Mouse (Mus musculus) testis, postnatal 14 days (tissue): ENCODE measurements at regions not wholly inside any gene's neighbourhood (a gene's known extent, or its start where the extent isn't known, plus 50 kb on each side); places are given as distances from the start of the nearest gene placed in this dataset.

Source experiments
- DNase-seq: peaks from one replicate; pipeline ENCODE4 v3.0.0; 2021; ENCODE audit warnings: low spot score

DNA sequence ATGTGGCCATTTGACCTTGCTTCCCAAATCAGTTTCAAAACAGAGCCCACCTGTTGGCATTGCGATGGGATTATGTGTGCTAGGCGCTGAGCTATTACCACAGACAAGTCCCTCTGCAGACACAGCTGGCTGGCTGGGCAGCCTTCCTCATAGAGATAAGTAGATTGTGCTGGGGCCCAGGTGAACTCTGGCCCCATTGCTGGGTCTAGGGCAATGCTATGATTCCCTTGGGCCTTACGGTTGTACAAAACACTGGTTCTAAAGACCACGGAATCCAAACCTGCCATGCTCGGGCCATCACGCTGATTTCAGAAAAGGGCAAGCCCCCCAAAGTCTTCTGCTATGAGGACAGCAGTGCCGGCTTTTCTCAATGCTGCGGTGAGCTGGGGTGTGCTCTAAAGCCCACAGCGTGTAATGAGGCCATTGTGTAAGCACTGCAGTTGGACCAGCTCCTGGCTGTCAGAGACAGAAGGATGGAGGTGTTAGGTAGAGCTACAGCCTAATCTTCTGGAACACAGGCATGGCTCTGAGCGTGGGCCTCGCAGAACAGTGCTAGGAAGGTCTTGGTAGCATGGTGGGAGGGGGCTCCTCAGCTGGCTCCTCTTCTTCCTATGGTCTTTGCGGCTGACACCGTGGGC, 51.2 kb upstream of the Pitx1 start:
- no peak for DNase-seq
